Mouse (Mus musculus) induced T-regulatory cell, adult 2 months (primary cell): Measurements from ENCODE around the gene Hpd.
A peak's percentile ranks its signal among the peaks of the same experiment; 100 is the strongest.

ENCODE experiments used
- DNase-seq: peaks from one replicate; pipeline ENCODE4 v3.0.0-alpha.2; 2012; ENCODE audit warnings: low read depth

The Hpd gene

GRCm38 (mm10) chr5:123134875-123135382, 47.6 kb downstream of the Hpd start:
- no peak for DNase-seq

- DNase-seq = peak; percentile 52
Observed at GRCm38 (mm10) chr5:123134186-123134874, 48.2 kb downstream of the Hpd start.

- DNase-seq = no peak
Observed at GRCm38 (mm10) chr5:123133784-123134143, 48.8 kb downstream of the Hpd start.

GRCm38 (mm10) chr5:123133083-123133783, 49.3 kb downstream of the Hpd start:
- peak; percentile 95 for DNase-seq

- peak; percentile 97 for DNase-seq
Observed at GRCm38 (mm10) chr5:123132308-123133071, 50.0 kb downstream of the Hpd start, which contains the start of gene Rhof. TSS of gene Rhof (minus strand) at chr5:123132692.

GRCm38 (mm10) chr5:123130814-123131148, 51.7 kb downstream of the Hpd start:
- DNase-seq = peak; percentile 75

- peak; percentile 59 for DNase-seq
Observed at GRCm38 (mm10) chr5:123130030-123130813, 52.3 kb downstream of the Hpd start.

GRCm38 (mm10) chr5:123129170-123129757, 53.3 kb downstream of the Hpd start:
- DNase-seq = no peak

GRCm38 (mm10) chr5:123128426-123129169, 53.9 kb downstream of the Hpd start:
- DNase-seq = peak; percentile 96

- peak; percentile 63 for DNase-seq
Observed at GRCm38 (mm10) chr5:123127031-123127430, 55.5 kb downstream of the Hpd start.

- peak; percentile 87 for DNase-seq
Observed at GRCm38 (mm10) chr5:123125638-123126406, 56.7 kb downstream of the Hpd start.

GRCm38 (mm10) chr5:123125105-123125504, 57.4 kb downstream of the Hpd start:
- peak; percentile 67 for DNase-seq

- DNase-seq = peak; percentile 77
Observed at GRCm38 (mm10) chr5:123122181-123122580, 60.3 kb downstream of the Hpd start.
